Mouse (Mus musculus) small intestine, adult 2 months (tissue): Measurements from ENCODE around the gene Polr2l.

Experiments
- CTCF ChIP-seq: fragments of 200-500 bp; IDR thresholded peaks from 2 replicates; pipeline ENCODE4 v1.5.1; 2012; ENCODE audit warnings: low read depth, mild to moderate bottlenecking, control low read depth, inconsistent platforms, low read length, moderate library complexity, mixed read lengths; ENCODE audit not compliant: insufficient replicate concordance, insufficient read length; ENCODE audit errors: extremely low read depth
- POLR2A ChIP-seq: fragments of 200-500 bp; IDR thresholded peaks from 2 replicates; pipeline ENCODE4 v1.6.1; 2012; ENCODE audit warnings: low read depth, mild to moderate bottlenecking, control low read depth, inconsistent platforms, low read length, moderate library complexity

- TF ChIP-seq POLR2A (no peak), CTCF (peak; percentile 42; the same call in 1 of the 2 replicates)
Measured at GRCm38 (mm10) chr7:141468522-141469211, 6.3 kb downstream of the Polr2l start.
